In genomic region chr3:123810943-123811499, GRCm38 (mm10) we compare ENCODE assay signal across 16 mouse cellular contexts.
DNase-seq lines count a peak whose midpoint lies in the region; ATAC-seq lines count a peak whose summit lies in the region.
"Had no signal": no experiment of that assay in that cellular context is flagged by ENCODE, and none has a peak within 500 bp of the region (broad histone marks: within the 10 kb centered on the region; RNA-seq: fewer than 3 reads in every experiment).

No protein-coding gene starts in this region.

- H3K4me1 ChIP-seq in hindbrain, embryonic 11.5 days (replicated peaks; ENCODE audit: control insufficient read depth, insufficient read depth, low read length), result no peaks in the 10 kb centered on the region
- peaks cover 3% of the 10 kb centered on the region for H3K4me1 ChIP-seq in midbrain, embryonic 12.5 days
- no peaks in the 10 kb centered on the region for H3K4me1 ChIP-seq in neural tube, embryonic 15.5 days
- H3K4me1 ChIP-seq: kidney, embryonic 15.5 days; stomach, embryonic 15.5 days had no signal

- DNase-seq in embryo, embryonic 11 days, result peak; percentile 44
- DNase-seq in embryo, embryonic 10 days (ENCODE audit: low spot score), result no peak
- DNase-seq in hindbrain, embryonic 11.5 days (ENCODE audit: low spot score), result peak; percentile 42
- DNase-seq in thymus, postnatal 25 days, result no peak
- DNase-seq in heart, postnatal 10 days, result no peak
- DNase-seq in layer of hippocampus, adult 9-10 months (ENCODE audit: low spot score), result no peak
- DNase-seq: cerebellum, adult 18-20 months; gastrocnemius, postnatal 14 days; right cerebral cortex, postnatal 4 days; thymus, postnatal 14 days had no signal

- no peaks in the 10 kb centered on the region for H3K36me3 ChIP-seq in hindbrain, embryonic 11.5 days (ENCODE audit: control insufficient read depth, insufficient read depth, low read length)
- no peaks in the 10 kb centered on the region for H3K36me3 ChIP-seq in midbrain, embryonic 12.5 days
- H3K36me3 ChIP-seq in neural tube, embryonic 15.5 days, result no peaks in the 10 kb centered on the region
- H3K36me3 ChIP-seq: kidney, embryonic 15.5 days; stomach, embryonic 15.5 days had no signal

- peak overlapping the region; percentile 68 for H3K27ac ChIP-seq in hindbrain, embryonic 11.5 days (ENCODE audit: low read depth, low read length)
- peak overlapping the region; percentile 70 for H3K27ac ChIP-seq in midbrain, embryonic 12.5 days (replicated peaks)
- H3K27ac ChIP-seq in neural tube, embryonic 15.5 days (replicated peaks), result no peak overlapping the region
- H3K27ac ChIP-seq: kidney, embryonic 15.5 days; stomach, embryonic 15.5 days had no signal

- no peak overlapping the region for H3K4me2 ChIP-seq in hindbrain, embryonic 11.5 days (replicated peaks; ENCODE audit: low read depth, low read length)
- no peak overlapping the region for H3K4me2 ChIP-seq in midbrain, embryonic 12.5 days (replicated peaks)
- no peak overlapping the region for H3K4me2 ChIP-seq in neural tube, embryonic 15.5 days
- H3K4me2 ChIP-seq: kidney, embryonic 15.5 days; liver, embryonic 11.5 days; stomach, embryonic 15.5 days had no signal

- ATAC-seq in hindbrain, embryonic 11.5 days (ENCODE audit: low FRiP score), result peak; percentile 80
- ATAC-seq in midbrain, embryonic 12.5 days (ENCODE audit: low FRiP score, low read depth), result peak; percentile 79
- 0 out of 2 replicates have a peak, but pooled peaks have one; percentile 31 for ATAC-seq in neural tube, embryonic 15.5 days (ENCODE audit: low FRiP score)
- ATAC-seq: inflammation-experienced regulatory T-cells, adult 6 months had no signal

- no peak overlapping the region for H3K4me3 ChIP-seq in hindbrain, embryonic 11.5 days (ENCODE audit: low read depth, low read length)
- H3K4me3 ChIP-seq in midbrain, embryonic 12.5 days, result no peak overlapping the region
- no peak overlapping the region for H3K4me3 ChIP-seq in neural tube, embryonic 15.5 days (replicated peaks)
- H3K4me3 ChIP-seq: kidney, embryonic 15.5 days; stomach, embryonic 15.5 days had no signal

- H3K9me3 ChIP-seq in hindbrain, embryonic 11.5 days (ENCODE audit: control insufficient read depth, low read length), result no peaks in the 10 kb centered on the region
- no peaks in the 10 kb centered on the region for H3K9me3 ChIP-seq in midbrain, embryonic 12.5 days
- 0 out of 2 replicates have a peak, but pooled peaks cover 3% of the 10 kb centered on the region for H3K9me3 ChIP-seq in neural tube, embryonic 15.5 days (replicated peaks)
- H3K9me3 ChIP-seq: kidney, embryonic 15.5 days; stomach, embryonic 15.5 days had no signal

- 42% methylated on average over 5 of the region's 5 CpGs for WGBS in hindbrain, embryonic 11.5 days
- WGBS in midbrain, embryonic 12.5 days, result 32% methylated on average over 5 of the region's 5 CpGs
- 31% methylated on average over 5 of the region's 5 CpGs for WGBS in neural tube, embryonic 15.5 days

- intact Hi-C loops in heart, postnatal 10 days (cut with DNase I), result no loop called here

- H3K9ac ChIP-seq in hindbrain, embryonic 11.5 days (ENCODE audit: low read depth, low read length), result no peak overlapping the region
- no peak overlapping the region for H3K9ac ChIP-seq in midbrain, embryonic 12.5 days (replicated peaks)
- H3K9ac ChIP-seq in neural tube, embryonic 15.5 days (replicated peaks), result no peak overlapping the region
- H3K9ac ChIP-seq: kidney, embryonic 15.5 days; stomach, embryonic 15.5 days had no signal

- H3K27me3 ChIP-seq in hindbrain, embryonic 11.5 days (ENCODE audit: control insufficient read depth, insufficient read depth, low read length), result no peaks in the 10 kb centered on the region
- H3K27me3 ChIP-seq in midbrain, embryonic 12.5 days, result no peaks in the 10 kb centered on the region
- no peaks in the 10 kb centered on the region for H3K27me3 ChIP-seq in neural tube, embryonic 15.5 days (replicated peaks)
- H3K27me3 ChIP-seq: kidney, embryonic 15.5 days; stomach, embryonic 15.5 days had no signal

Comparison
In these comparisons a context has a peak if more than half of its experiments do, and no peak if none do; other contexts are left out.
1. DNase-seq: peak in embryo, embryonic 11 days (single experiment) and hindbrain, embryonic 11.5 days (single experiment); none in embryo, embryonic 10 days (single experiment), thymus, postnatal 25 days (single experiment), heart, postnatal 10 days (0 of 2) and layer of hippocampus, adult 9-10 months (single experiment).
2. Peak in every context shown above with its lines, with median percentiles within 50 percentile points of each other: ATAC-seq.